Mouse (Mus musculus) CH12.LX (cell line): ENCODE measurements around the gene Dixdc1.

ENCODE experiments used
- CHD1 ChIP-seq: IDR thresholded peaks from 2 replicates; pipeline ENCODE4 v1.6.1; 2012; ENCODE audit warnings: low read depth, low read length, improper control_type of control experiment, inconsistent platforms
- CTCF ChIP-seq, 2 experiments: IDR thresholded peaks in 1 of 2; conservative IDR thresholded peaks in 1 of 2; 2 replicates each; pipeline ENCODE4 v1.5.1; 2011 to 2012; ENCODE audit warnings: low read depth in 2 of 2, low read length in 2 of 2, improper control_type of control experiment in 1 of 2, inconsistent platforms in 1 of 2, mild to moderate bottlenecking in 1 of 2, moderate library complexity in 1 of 2
- EP300 ChIP-seq: IDR thresholded peaks from 2 replicates; pipeline ENCODE4 v1.6.1; 2011; ENCODE audit warnings: low read length, improper control_type of control experiment
- JUND ChIP-seq: conservative IDR thresholded peaks from 2 replicates; pipeline ENCODE4 v1.6.1; 2011; ENCODE audit warnings: low read depth, low read length, improper control_type of control experiment
- POLR2A ChIP-seq: IDR thresholded peaks from 2 replicates; pipeline ENCODE4 v1.6.1; 2011; ENCODE audit warnings: low read depth, mild to moderate bottlenecking, improper control_type of control experiment, low read length
- USF1 ChIP-seq: IDR thresholded peaks from 2 replicates; pipeline ENCODE4 v1.6.1; 2014; ENCODE audit warnings: low read depth, mild to moderate bottlenecking, inconsistent platforms, low read length, improper control_type of control experiment

- no peak for TF ChIP-seq JUND
- TF ChIP-seq CHD1, result no peak
- peak in 1 of 2 experiments; percentile 74; a peak in 2 of 4 replicates for TF ChIP-seq CTCF (conservative IDR thresholded peaks at IDR 0.05 in 1 of 2, IDR thresholded peaks at IDR 0.05 in 1 of 2; ENCODE audit: low read depth in 2 of 2, low read length in 2 of 2)
- TF ChIP-seq USF1, result no peak
- no peak for TF ChIP-seq EP300
- TF ChIP-seq POLR2A, result no peak
These were observed 30.2 kb downstream of the Dixdc1 start for GRCm38 (mm10) chr9:50709108-50709507.
